Mouse (Mus musculus) limb, embryonic 14.5 days (tissue): ENCODE data around the gene St3gal5. TPM values are rescaled to one million over a fixed set of nuclear protein-coding genes. Genes with fewer than 3 reads are reported as not detected.

Experiments used
- ATAC-seq: fragments of 200-750 bp; cut with Nextera tagmentation; 2 replicates; pipeline ENCODE4 v1.8.0; 2017; ENCODE audit warnings: low read depth, moderate number of reproducible peaks, moderate TSS enrichment; ENCODE audit not compliant: low FRiP score
- DNase-seq: peaks from one replicate; pipeline ENCODE4 v3.0.0-alpha.2; 2015; ENCODE audit warnings: low spot score
- H3K27ac ChIP-seq: fragments of 300-500 bp; sonication (generic); replicated peaks from 2 replicates; pipeline ENCODE4 v1.5.1; 2014; ENCODE audit warnings: low read depth, mild to moderate bottlenecking, low read length, moderate library complexity, mixed read lengths
- H3K27me3 ChIP-seq: fragments of 300-500 bp; sonication (generic); 2 replicates; pipeline ENCODE4 v1.6.1; 2014; ENCODE audit warnings: low read length, mixed read lengths; ENCODE audit not compliant: control insufficient read depth, insufficient read depth
- H3K36me3 ChIP-seq: fragments of 300-500 bp; sonication (generic); 2 replicates; pipeline ENCODE4 v1.6.1; 2014; ENCODE audit warnings: mild to moderate bottlenecking, low read length, moderate library complexity, mixed read lengths; ENCODE audit not compliant: control insufficient read depth, insufficient read depth
- H3K4me1 ChIP-seq: fragments of 300-500 bp; sonication (generic); 2 replicates; pipeline ENCODE4 v1.6.1; 2014; ENCODE audit warnings: antibody characterized with exemption, low read length, mixed read lengths; ENCODE audit not compliant: control insufficient read depth, insufficient read depth
- H3K4me2 ChIP-seq: fragments of 300-500 bp; sonication (generic); replicated peaks from 2 replicates; pipeline ENCODE4 v1.6.1; 2014; ENCODE audit warnings: low read depth, mild to moderate bottlenecking, low read length, moderate library complexity; ENCODE audit not compliant: severe bottlenecking
- H3K4me3 ChIP-seq: fragments of 300-500 bp; sonication (generic); replicated peaks from 2 replicates; pipeline ENCODE4 v1.5.1; 2014; ENCODE audit warnings: low read length
- H3K9ac ChIP-seq: fragments of 300-500 bp; sonication (generic); 2 replicates; pipeline ENCODE4 v1.6.1; 2014; ENCODE audit warnings: mild to moderate bottlenecking, low read depth, low read length, moderate library complexity; ENCODE audit not compliant: severe bottlenecking
- H3K9me3 ChIP-seq: fragments of 300-500 bp; sonication (generic); 2 replicates; pipeline ENCODE4 v1.6.1; 2016; ENCODE audit warnings: low read length; ENCODE audit not compliant: control insufficient read depth
- POLR2A ChIP-seq: fragments of 200-500 bp; IDR thresholded peaks from 2 replicates; pipeline ENCODE4 v1.8.0; 2012; ENCODE audit warnings: inconsistent platforms, mild to moderate bottlenecking, moderate library complexity, borderline replicate concordance; ENCODE audit not compliant: insufficient read depth, insufficient read length; ENCODE audit errors: extremely low read depth
- WGBS: fragments of 180-500 bp; shearing (Covaris S2); extraction: QIAGEN DNeasy Blood & Tissue Kit; methylation state at CpG from one replicate; pipeline ENCODE4 v1.1.7; 2014; 5-methylcytosine and 5-hydroxymethylcytosine counted together
- polyA plus RNA-seq, 2 experiments: library from polyadenylated mRNA; depleted of rRNA in 1 of 2; stranded (reverse) in 1 of 2; unstranded in 1 of 2; fragments of >200 nt; fragmentation: Nextera tagmentation in 1 of 2; extraction: Ambion mirVana in 1 of 2; gene quantifications; 2 replicates each; pipeline versions ENCODE4 v1.2.1 to v1.2.3; 2012 to 2014

Gene St3gal5
- polyA plus RNA-seq, 2 experiments: 26.1 to 30.3 TPM

GRCm38 (mm10) chr6:72121301-72121700 is 23.9 kb downstream of the St3gal5 start:
- H3K4me2 ChIP-seq: no peak overlapping the region
- no peaks in the 10 kb centered on the region for H3K9me3 ChIP-seq
- no peak overlapping the region for H3K4me3 ChIP-seq
- H3K27me3 ChIP-seq: no peaks in the 10 kb centered on the region
- no peak for TF ChIP-seq POLR2A
- no peaks in the 10 kb centered on the region for H3K4me1 ChIP-seq
- DNase-seq: no peak
- no peaks in the 10 kb centered on the region for H3K36me3 ChIP-seq
- WGBS: 55% methylated on average over 3 of the region's 3 CpGs
- H3K9ac ChIP-seq: no peak overlapping the region
- ATAC-seq: no peak
- no peak overlapping the region for H3K27ac ChIP-seq

- Histone ChIP-seq H3K27me3 (no peaks in the 10 kb centered on the region), H3K36me3 (no peaks in the 10 kb centered on the region), H3K4me2 (no peak overlapping the region), H3K4me1 (no peaks in the 10 kb centered on the region), H3K27ac (no peak overlapping the region), H3K9me3 (no peaks in the 10 kb centered on the region), H3K4me3 (no peak overlapping the region), H3K9ac (no peak overlapping the region)
- DNase-seq (no peak), ATAC-seq (no peak)
- 81% methylated on average over 5 of the region's 5 CpGs for WGBS
- no peak for TF ChIP-seq POLR2A
Measured at GRCm38 (mm10) chr6:72122515-72122914, 25.1 kb downstream of the St3gal5 start.

DNA sequence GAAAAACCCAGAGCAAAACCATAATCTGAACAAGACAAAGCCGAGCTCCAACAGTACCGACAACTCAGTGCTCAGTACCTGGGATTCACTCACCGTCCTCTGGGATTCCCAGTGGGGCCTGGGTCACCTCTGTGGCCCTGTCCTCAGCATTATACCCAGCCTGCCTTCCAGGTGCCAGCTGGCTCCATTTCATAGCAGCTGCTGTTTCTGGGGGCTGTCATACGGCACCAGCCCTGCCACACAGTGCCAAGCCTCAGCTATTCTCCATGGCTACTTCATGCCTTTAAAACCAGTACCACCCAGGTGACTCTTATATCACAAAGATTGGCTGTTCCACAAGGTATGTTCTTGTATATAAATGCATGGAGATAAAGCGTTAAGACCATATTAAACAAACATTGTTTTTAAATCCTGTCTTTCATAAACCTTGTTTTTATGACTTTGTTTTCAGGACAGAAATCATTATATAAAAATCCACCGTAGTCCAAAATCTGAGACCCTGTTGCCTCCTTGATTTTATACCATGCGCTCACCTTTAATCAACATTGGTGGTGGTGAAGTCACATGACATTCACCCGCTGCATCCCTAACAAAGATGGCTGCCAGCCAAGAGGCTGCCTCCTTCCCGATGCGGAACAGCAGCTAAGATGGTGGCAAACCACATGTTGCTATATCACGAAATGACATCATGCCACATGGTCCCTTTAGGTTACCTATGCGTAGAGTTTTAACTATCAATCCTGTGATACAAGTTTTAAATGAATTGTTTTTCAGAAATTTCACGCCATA is 27.1 kb downstream of the St3gal5 start:
- Histone ChIP-seq H3K9me3 (no peaks in the 10 kb centered on the region), H3K9ac (no peak overlapping the region), H3K4me3 (no peak overlapping the region), H3K4me2 (no peak overlapping the region), H3K4me1 (no peaks in the 10 kb centered on the region), H3K27me3 (no peaks in the 10 kb centered on the region), H3K27ac (no peak overlapping the region), H3K36me3 (peaks cover 8% of the 10 kb centered on the region; the same call in 1 of the 2 replicates)
- 88% methylated on average over 13 of the region's 13 CpGs for WGBS
- no peak for ATAC-seq
- DNase-seq: no peak
- TF ChIP-seq POLR2A: no peak

DNA sequence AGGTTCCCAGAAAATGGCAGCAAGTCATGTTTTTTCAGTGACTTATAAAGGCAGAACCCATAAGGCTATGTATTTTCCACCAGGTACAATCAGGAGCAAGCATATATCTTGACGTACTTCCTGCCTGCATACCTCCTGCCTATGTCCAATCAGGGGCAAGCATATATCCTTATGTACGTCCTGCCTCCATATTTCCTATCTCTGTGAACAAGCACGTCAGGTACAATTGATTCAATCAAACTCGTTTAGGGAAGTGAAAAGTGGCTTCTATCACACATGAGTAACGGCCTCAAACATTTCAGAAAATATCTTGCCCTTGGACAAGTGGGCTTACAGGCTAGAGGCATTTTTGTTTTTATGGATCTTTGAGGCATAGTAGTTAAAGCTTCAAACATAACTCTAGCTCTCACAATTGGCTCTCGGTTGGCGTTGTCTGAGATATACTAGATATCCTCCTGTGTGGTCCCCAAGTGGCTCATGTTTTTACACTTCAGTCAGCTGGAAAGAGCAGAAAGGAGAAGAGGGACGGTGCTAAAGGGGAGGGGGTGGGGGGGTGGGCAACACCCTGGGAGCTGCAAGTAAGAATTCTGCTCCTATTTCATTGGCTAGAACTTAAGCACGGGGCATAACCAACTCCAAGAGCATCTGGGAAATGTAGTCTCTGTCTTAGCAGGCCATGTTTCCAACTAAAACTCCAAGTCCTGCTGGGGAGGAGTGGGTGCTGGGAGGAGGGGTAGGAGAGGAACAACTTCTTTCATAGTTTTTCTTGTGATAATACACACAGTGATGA is 28.9 kb downstream of the St3gal5 start:
- H3K27ac ChIP-seq: no peak overlapping the region
- H3K36me3 ChIP-seq: peaks cover 13% of the 10 kb centered on the region
- no peaks in the 10 kb centered on the region for H3K4me1 ChIP-seq
- H3K9me3 ChIP-seq: no peaks in the 10 kb centered on the region
- TF ChIP-seq POLR2A: no peak
- no peaks in the 10 kb centered on the region for H3K27me3 ChIP-seq
- no peak overlapping the region for H3K4me2 ChIP-seq
- H3K9ac ChIP-seq: no peak overlapping the region
- no peak for DNase-seq
- 72% methylated on average over 9 of the region's 9 CpGs for whole genome bisulfite sequencing
- peak; percentile 63; the same call in 1 of the 2 replicates for ATAC-seq
- no peak overlapping the region for H3K4me3 ChIP-seq

GRCm38 (mm10) chr6:72130056-72130455 is 32.7 kb downstream of the St3gal5 start:
- H3K4me2 ChIP-seq: no peak overlapping the region
- peaks cover 21% of the 10 kb centered on the region for H3K36me3 ChIP-seq
- no peaks in the 10 kb centered on the region for H3K9me3 ChIP-seq
- H3K4me3 ChIP-seq: no peak overlapping the region
- DNase-seq (no peak), ATAC-seq (no peak)
- TF ChIP-seq POLR2A: no peak
- H3K9ac ChIP-seq: no peak overlapping the region
- WGBS: 74% methylated on average over 6 of the region's 6 CpGs
- H3K27ac ChIP-seq: no peak overlapping the region
- H3K27me3 ChIP-seq: no peaks in the 10 kb centered on the region
- H3K4me1 ChIP-seq: peaks cover 8% of the 10 kb centered on the region
